20 mouse cellular contexts compared by ENCODE assay signal in genomic region chr16:90704161-90704825, GRCm38 (mm10). TPM values are rescaled to one million over a fixed set of nuclear protein-coding genes. Genes with fewer than 3 reads are reported as not detected.
DNase-seq lines count a peak whose midpoint lies in the region; ATAC-seq lines count a peak whose summit lies in the region.
"Had no signal": no experiment of that assay in that cellular context is flagged by ENCODE, and none has a peak within 500 bp of the region (broad histone marks: within the 10 kb centered on the region; RNA-seq: fewer than 3 reads in every experiment).

No protein-coding gene starts in this region.

- ATAC-seq in midbrain, embryonic 11.5 days (ENCODE audit: low FRiP score) = no peak
- no peak for ATAC-seq in midbrain, embryonic 13.5 days
- ATAC-seq in lung, embryonic 16.5 days (ENCODE audit: low read depth) = peak; percentile 46
- ATAC-seq in stomach, embryonic 16.5 days (ENCODE audit: insufficient read depth, low FRiP score) = peak; percentile 41; the same call in 1 of the 2 replicates
- ATAC-seq: forebrain, embryonic 13.5 days had no signal

- no peak overlapping the region for H3K4me3 ChIP-seq in midbrain, embryonic 11.5 days (ENCODE audit: low read depth, low read length)
- H3K4me3 ChIP-seq in midbrain, embryonic 13.5 days (replicated peaks) = no peak overlapping the region
- H3K4me3 ChIP-seq in lung, embryonic 16.5 days (ENCODE audit: low read length) = no peak overlapping the region
- no peak overlapping the region for H3K4me3 ChIP-seq in stomach, embryonic 16.5 days (replicated peaks; ENCODE audit: low read length)
- H3K4me3 ChIP-seq: embryonic facial prominence, embryonic 15.5 days; forebrain, embryonic 13.5 days; heart, embryonic 12.5 days had no signal

- H3K9ac ChIP-seq in midbrain, embryonic 11.5 days (ENCODE audit: low read length) = no peak overlapping the region
- no peak overlapping the region for H3K9ac ChIP-seq in midbrain, embryonic 13.5 days (replicated peaks)
- H3K9ac ChIP-seq in lung, embryonic 16.5 days (ENCODE audit: low read length) = no peak overlapping the region
- no peak overlapping the region for H3K9ac ChIP-seq in stomach, embryonic 16.5 days (ENCODE audit: low read length)
- H3K9ac ChIP-seq: embryonic facial prominence, embryonic 15.5 days; forebrain, embryonic 13.5 days; heart, embryonic 12.5 days had no signal

- WGBS in midbrain, embryonic 11.5 days = 86% methylated on average over 13 of the region's 13 CpGs
- 88% methylated on average over 13 of the region's 13 CpGs for WGBS in midbrain, embryonic 13.5 days
- 31% methylated on average over 13 of the region's 13 CpGs for WGBS in lung, embryonic 16.5 days
- WGBS in stomach, embryonic 16.5 days = 45% methylated on average over 13 of the region's 13 CpGs

- no peaks in the 10 kb centered on the region for H3K9me3 ChIP-seq in midbrain, embryonic 11.5 days (ENCODE audit: control insufficient read depth, low read length)
- H3K9me3 ChIP-seq in midbrain, embryonic 13.5 days = no peaks in the 10 kb centered on the region
- H3K9me3 ChIP-seq in lung, embryonic 16.5 days (ENCODE audit: control insufficient read depth, low read length) = no peaks in the 10 kb centered on the region
- H3K9me3 ChIP-seq in stomach, embryonic 16.5 days (replicated peaks; ENCODE audit: control insufficient read depth, low read length) = no peaks in the 10 kb centered on the region
- H3K9me3 ChIP-seq: embryonic facial prominence, embryonic 15.5 days; forebrain, embryonic 13.5 days; G1E; heart, embryonic 12.5 days had no signal

- no peak overlapping the region for H3K4me2 ChIP-seq in midbrain, embryonic 11.5 days
- H3K4me2 ChIP-seq in midbrain, embryonic 13.5 days (replicated peaks) = no peak overlapping the region
- H3K4me2 ChIP-seq in lung, embryonic 16.5 days (ENCODE audit: low read depth, low read length) = no peak overlapping the region
- no peak overlapping the region for H3K4me2 ChIP-seq in stomach, embryonic 16.5 days (ENCODE audit: low read depth, low read length)
- H3K4me2 ChIP-seq: embryonic facial prominence, embryonic 15.5 days; forebrain, embryonic 13.5 days; heart, embryonic 12.5 days had no signal

- DNase-seq in gastrocnemius, postnatal 25 days = peak; percentile 45
- DNase-seq in gastrocnemius, adult 8-10 months (ENCODE audit: low spot score in 2 of 2) = no peak
- DNase-seq in midbrain, embryonic 11.5 days (ENCODE audit: low spot score, missing footprints) = peak; percentile 79
- DNase-seq in cerebellum, adult 9-10 months = no peak
- no peak for DNase-seq in thymus, postnatal 36 days
- DNase-seq: cerebellum, postnatal 36 days; kidney, postnatal 25 days; liver; midbrain, embryonic 14.5 days; right cerebral cortex, postnatal 4 days; thymus, postnatal 14 days had no signal

- no peak overlapping the region for H3K27ac ChIP-seq in midbrain, embryonic 11.5 days (ENCODE audit: low read depth, low read length)
- H3K27ac ChIP-seq in midbrain, embryonic 13.5 days = no peak overlapping the region
- H3K27ac ChIP-seq in lung, embryonic 16.5 days (ENCODE audit: low read length) = peak overlapping the region; percentile 74
- no peak overlapping the region for H3K27ac ChIP-seq in stomach, embryonic 16.5 days (ENCODE audit: low read length)
- H3K27ac ChIP-seq: embryonic facial prominence, embryonic 15.5 days; forebrain, embryonic 13.5 days had no signal

- H3K4me1 ChIP-seq in midbrain, embryonic 11.5 days (ENCODE audit: control insufficient read depth, insufficient read depth, low read length) = peaks cover 3% of the 10 kb centered on the region
- peaks cover 7% of the 10 kb centered on the region for H3K4me1 ChIP-seq in midbrain, embryonic 13.5 days (replicated peaks)
- peaks cover 13% of the 10 kb centered on the region for H3K4me1 ChIP-seq in lung, embryonic 16.5 days (replicated peaks; ENCODE audit: control insufficient read depth, insufficient read depth, low read length)
- H3K4me1 ChIP-seq in stomach, embryonic 16.5 days (ENCODE audit: control insufficient read depth, insufficient read depth, low read length) = peaks cover 3% of the 10 kb centered on the region; the same call in 1 of the 2 replicates

- H3K36me3 ChIP-seq in midbrain, embryonic 11.5 days (ENCODE audit: control insufficient read depth, insufficient read depth, low read length) = no peaks in the 10 kb centered on the region
- no peaks in the 10 kb centered on the region for H3K36me3 ChIP-seq in midbrain, embryonic 13.5 days
- H3K36me3 ChIP-seq in lung, embryonic 16.5 days (ENCODE audit: control insufficient read depth, insufficient read depth, low read length) = no peaks in the 10 kb centered on the region
- no peaks in the 10 kb centered on the region for H3K36me3 ChIP-seq in stomach, embryonic 16.5 days (ENCODE audit: control insufficient read depth, insufficient read depth, low read length)
- H3K36me3 ChIP-seq: embryonic facial prominence, embryonic 15.5 days; G1E; heart, embryonic 12.5 days had no signal

- no peaks in the 10 kb centered on the region for H3K27me3 ChIP-seq in midbrain, embryonic 11.5 days (ENCODE audit: control insufficient read depth, insufficient read depth, low read length)
- peaks cover 3% of the 10 kb centered on the region; the same call in 1 of the 2 replicates for H3K27me3 ChIP-seq in midbrain, embryonic 13.5 days
- no peaks in the 10 kb centered on the region for H3K27me3 ChIP-seq in lung, embryonic 16.5 days (ENCODE audit: control insufficient read depth, insufficient read depth, low read depth, low read length)
- no peaks in the 10 kb centered on the region for H3K27me3 ChIP-seq in stomach, embryonic 16.5 days (ENCODE audit: control insufficient read depth, insufficient read depth, low read length)
- H3K27me3 ChIP-seq: embryonic facial prominence, embryonic 15.5 days; forebrain, embryonic 13.5 days; heart, embryonic 12.5 days had no signal

RNA-seq across cellular contexts. Expression of gene Mis18a, which starts 22.9 kb away (rescaled TPM):
- 1 to 10 TPM in 1 of 2 experiments, under 1 TPM in 1; 0.97 to 1.3 TPM for total RNA-seq in gastrocnemius, postnatal 25 days (2021)
- 1 to 10 TPM in 1 of 4 experiments, under 1 TPM in 3; 0.59 to 1.2 (median 0.74) TPM for total RNA-seq in gastrocnemius, adult 8-10 months (2022)
- polyA plus RNA-seq in midbrain, embryonic 11.5 days (2014; fragmentation: Nextera tagmentation; extraction: Ambion mirVana) = 82.1 and 92.5 TPM in 2 replicates
- polyA plus RNA-seq in midbrain, embryonic 13.5 days (2015; fragmentation: Nextera tagmentation; extraction: Ambion mirVana) = 38.1 and 40.5 TPM in 2 replicates
- polyA plus RNA-seq in lung, embryonic 16.5 days (2015; fragmentation: Nextera tagmentation; extraction: Ambion mirVana) = 72.2 and 82.1 TPM in 2 replicates
- 50.4 and 52.1 TPM in 2 replicates for polyA plus RNA-seq in stomach, embryonic 16.5 days (2015; fragmentation: Nextera tagmentation; extraction: Ambion mirVana)

RNA-seq across cellular contexts. Expression of gene Mrap, which starts 33.7 kb away (rescaled TPM):
- total RNA-seq in gastrocnemius, postnatal 25 days (2021) = 1 to 10 TPM in 1 of 2 experiments, under 1 TPM in 1; 0.69 to 5.3 TPM
- 1 to 10 TPM in 2 of 4 experiments, under 1 TPM in 1, not detected in 1; 0.31 to 3.3 (median 1.2) TPM for total RNA-seq in gastrocnemius, adult 8-10 months (2022)
- polyA plus RNA-seq in midbrain, embryonic 11.5 days (2014; fragmentation: Nextera tagmentation; extraction: Ambion mirVana) = 0.49 and 0.59 TPM in 2 replicates
- not detected in 2 replicates for polyA plus RNA-seq in midbrain, embryonic 13.5 days (2015; fragmentation: Nextera tagmentation; extraction: Ambion mirVana)
- 4.6 and 5.1 TPM in 2 replicates for polyA plus RNA-seq in lung, embryonic 16.5 days (2015; fragmentation: Nextera tagmentation; extraction: Ambion mirVana)
- polyA plus RNA-seq in stomach, embryonic 16.5 days (2015; fragmentation: Nextera tagmentation; extraction: Ambion mirVana) = 0.85 and 2.5 TPM in 2 replicates
- total RNA-seq: hematopoietic stem cell, adult 5-6 weeks had no signal
- polyA plus RNA-seq: forebrain, embryonic 13.5 days; G1E; intestine, embryonic 14.5 days; midbrain, embryonic 14.5 days had no signal

Comparison
In these comparisons a context has a peak if more than half of its experiments do, and no peak if none do; other contexts are left out.
1. DNase-seq: peak in gastrocnemius, postnatal 25 days (single experiment) and midbrain, embryonic 11.5 days (single experiment); none in gastrocnemius, adult 8-10 months (0 of 2), cerebellum, adult 9-10 months (single experiment) and thymus, postnatal 36 days (0 of 2).
2. ATAC-seq: peak in lung, embryonic 16.5 days (single experiment) and stomach, embryonic 16.5 days (single experiment); none in midbrain, embryonic 11.5 days (single experiment) and midbrain, embryonic 13.5 days (single experiment).